Mouse (Mus musculus): Measurements from ENCODE around the gene Ptpa.

- no peak for TF ChIP-seq CTCF (IDR thresholded peaks at IDR 0.05; ENCODE audit: borderline replicate concordance, extremely low read depth, insufficient read depth, insufficient read length)
- TF ChIP-seq POLR2A (IDR thresholded peaks at IDR 0.05; ENCODE audit: borderline replicate concordance, extremely low read depth, insufficient read depth, insufficient read length, poor library complexity, severe bottlenecking) = no peak
These were observed 79.4 kb downstream of the Ptpa start for GRCm38 (mm10) chr2:30495000-30495908.
